Mouse (Mus musculus): ENCODE data around the gene Uba6. TPM values are rescaled to one million over a fixed set of nuclear protein-coding genes. Genes with fewer than 3 reads are reported as not detected.

Uba6 gene
- total and polyA plus RNA-seq, 3 experiments, result 9.8 to 59.4 (median 11.8) TPM

DNA sequence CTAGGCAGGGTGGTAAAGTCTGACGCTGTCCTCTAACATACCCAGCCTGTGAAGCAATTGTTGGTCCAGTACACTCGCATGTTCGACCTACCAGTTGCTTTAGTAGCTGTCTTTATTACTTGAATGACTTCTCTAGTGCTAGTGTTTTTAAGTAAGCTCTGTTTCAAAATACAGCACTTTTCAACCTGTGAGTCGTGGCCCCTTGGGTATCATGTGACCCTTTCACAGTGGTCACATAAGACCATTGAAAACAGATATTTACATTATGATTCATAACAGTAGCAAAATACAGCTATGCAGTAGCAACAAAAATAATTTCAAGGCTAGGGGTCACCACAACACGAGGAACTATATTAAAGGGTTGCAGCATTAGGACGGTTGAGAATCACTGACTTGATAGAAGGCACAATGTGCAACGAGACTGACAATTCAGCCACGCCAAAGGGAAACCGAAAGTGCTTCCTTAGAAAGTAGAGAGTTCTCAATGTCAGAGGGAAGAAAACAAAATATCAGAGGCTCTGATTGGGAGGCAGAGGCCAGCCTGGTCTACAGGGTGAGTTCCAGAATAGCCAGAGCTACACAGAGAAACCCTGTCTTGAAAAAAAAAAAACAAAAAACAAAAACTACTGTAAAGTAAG is 54.0 kb downstream of the Uba6 start:
- peaks cover 2 to 9% of the 10 kb centered on the region in 2 experiments; a peak in 3 of 4 replicates for H3K36me3 ChIP-seq (ENCODE audit: control insufficient read depth in 1 of 2, insufficient read depth in 2 of 2, low read length in 2 of 2)
- no peak overlapping the region for H3K4me3 ChIP-seq (ENCODE audit: control insufficient read depth in 1 of 2, insufficient read depth in 1 of 2, low read depth in 2 of 2, low read length in 2 of 2)

GRCm38 (mm10) chr5:86113997-86114396 is 58.6 kb downstream of the Uba6 start:
- H3K9me3 ChIP-seq (replicated peaks; ENCODE audit: insufficient read depth, low read length), result no peaks in the 10 kb centered on the region
- no peaks in the 10 kb centered on the region for H3K79me2 ChIP-seq (ENCODE audit: control insufficient read depth, insufficient read depth, low read length, poor library complexity)
- H3K36me3 ChIP-seq (ENCODE audit: control insufficient read depth in 1 of 2, insufficient read depth in 2 of 2, low read length in 2 of 2), result peaks cover 3% of the 10 kb centered on the region in 2 experiments; a peak in 3 of 4 replicates
- no peak for DNase-seq (ENCODE audit: low read depth, low spot score)
- H3K27me3 ChIP-seq (ENCODE audit: control insufficient read depth in 1 of 2, insufficient read depth in 2 of 2, low read length in 2 of 2), result no peaks in the 10 kb centered on the region
- H3K9ac ChIP-seq (ENCODE audit: control insufficient read depth, low read depth, low read length, poor library complexity, severe bottlenecking), result no peak overlapping the region
- H3K27ac ChIP-seq (ENCODE audit: control insufficient read depth, low read depth, low read length), result no peak overlapping the region
- no peak overlapping the region for H3K4me3 ChIP-seq (ENCODE audit: control insufficient read depth in 1 of 2, insufficient read depth in 1 of 2, low read depth in 2 of 2, low read length in 2 of 2)
- TF ChIP-seq CTCF (IDR thresholded peaks at IDR 0.05 in 2 of 3, conservative IDR thresholded peaks at IDR 0.05 in 1 of 3; ENCODE audit: control insufficient read depth in 1 of 3, insufficient read depth in 1 of 3, low read depth in 2 of 3, low read length in 3 of 3, poor library complexity in 1 of 3, severe bottlenecking in 1 of 3) (no peak), MAFK (IDR thresholded peaks at IDR 0.05; ENCODE audit: borderline replicate concordance, low read depth, low read length) (no peak), SIN3A (IDR thresholded peaks at IDR 0.05; ENCODE audit: low read length) (no peak), TAL1 (IDR thresholded peaks at IDR 0.05; ENCODE audit: low read length) (no peak), CHD1 (IDR thresholded peaks at IDR 0.05; ENCODE audit: low read depth, low read length) (no peak), KAT2A (conservative IDR thresholded peaks at IDR 0.05; ENCODE audit: low read depth, low read length) (no peak), USF1 (IDR thresholded peaks at IDR 0.05; ENCODE audit: low read depth, low read length) (no peak), SMC3 (IDR thresholded peaks at IDR 0.05; ENCODE audit: low read depth, low read length) (no peak)
- H3K4me1 ChIP-seq (ENCODE audit: control insufficient read depth in 1 of 2, insufficient read depth in 2 of 2, low read length in 2 of 2), result no peaks in the 10 kb centered on the region

More for the DNA sequence above, 54.0 kb downstream of the Uba6 start:
- Histone ChIP-seq H3K9me3 (replicated peaks; ENCODE audit: insufficient read depth, low read length) (no peaks in the 10 kb centered on the region), H3K79me2 (ENCODE audit: control insufficient read depth, insufficient read depth, low read length, poor library complexity) (no peaks in the 10 kb centered on the region), H3K27ac (ENCODE audit: control insufficient read depth, low read depth, low read length) (no peak overlapping the region), H3K4me1 (ENCODE audit: control insufficient read depth in 1 of 2, insufficient read depth in 2 of 2, low read length in 2 of 2) (no peaks in the 10 kb centered on the region), H3K27me3 (ENCODE audit: control insufficient read depth in 1 of 2, insufficient read depth in 2 of 2, low read length in 2 of 2) (no peaks in the 10 kb centered on the region), H3K9ac (ENCODE audit: control insufficient read depth, low read depth, low read length, poor library complexity, severe bottlenecking) (no peak overlapping the region)
- no peak for DNase-seq (ENCODE audit: low read depth, low spot score)
- TF ChIP-seq HCFC1 (IDR thresholded peaks at IDR 0.05; ENCODE audit: low read depth, low read length) (no peak), ZNF384 (IDR thresholded peaks at IDR 0.05; ENCODE audit: low read depth, low read length) (no peak), MXI1 (IDR thresholded peaks at IDR 0.05; ENCODE audit: low read depth, low read length) (no peak), JUND (IDR thresholded peaks at IDR 0.05; ENCODE audit: low read depth, low read length) (no peak), SMC3 (IDR thresholded peaks at IDR 0.05; ENCODE audit: low read depth, low read length) (no peak), CHD2 (IDR thresholded peaks at IDR 0.05; ENCODE audit: low read length) (no peak), RAD21 (IDR thresholded peaks at IDR 0.05; ENCODE audit: low read depth, low read length) (no peak), ZKSCAN1 (IDR thresholded peaks at IDR 0.05; ENCODE audit: low read depth, low read length) (no peak), POLR2AphosphoS5 (IDR thresholded peaks at IDR 0.05; ENCODE audit: borderline replicate concordance, low read depth, low read length) (no peak), UBTF (IDR thresholded peaks at IDR 0.05; ENCODE audit: borderline replicate concordance, insufficient read depth, low read depth, low read length) (no peak), RCOR1 (IDR thresholded peaks at IDR 0.05; ENCODE audit: low read depth, low read length) (no peak), POLR2AphosphoS2 (IDR thresholded peaks at IDR 0.05; ENCODE audit: low read length) (no peak)
